Mouse (Mus musculus) hindbrain, embryonic 11.5 days (tissue): Measurements from ENCODE around the gene Rad52. TPM values are rescaled to one million over a fixed set of nuclear protein-coding genes. Genes with fewer than 3 reads are reported as not detected.

Experiments
- ATAC-seq: fragments of 200-750 bp; cut with Nextera tagmentation; 2 replicates; pipeline ENCODE4 v1.8.0; 2017; ENCODE audit warnings: mild to moderate bottlenecking, moderate TSS enrichment, moderate library complexity; ENCODE audit not compliant: low FRiP score
- DNase-seq: peaks from one replicate; pipeline ENCODE4 v3.0.0-alpha.2; 2015; ENCODE audit warnings: low spot score
- H3K27ac ChIP-seq: fragments of 300-500 bp; sonication (generic); 2 replicates; pipeline ENCODE4 v1.5.1; 2014; ENCODE audit warnings: mild to moderate bottlenecking, low read depth, low read length
- H3K27me3 ChIP-seq: fragments of 300-500 bp; sonication (generic); 2 replicates; pipeline ENCODE4 v1.6.1; 2014; ENCODE audit warnings: mild to moderate bottlenecking, low read length, moderate library complexity, mixed read lengths; ENCODE audit not compliant: control insufficient read depth, insufficient read depth
- H3K36me3 ChIP-seq: fragments of 300-500 bp; sonication (generic); 2 replicates; pipeline ENCODE4 v1.6.1; 2014; ENCODE audit warnings: mild to moderate bottlenecking, low read length, moderate library complexity, mixed read lengths; ENCODE audit not compliant: control insufficient read depth, insufficient read depth
- H3K4me1 ChIP-seq: fragments of 300-500 bp; sonication (generic); replicated peaks from 2 replicates; pipeline ENCODE4 v1.6.1; 2014; ENCODE audit warnings: low read length, mixed read lengths; ENCODE audit not compliant: control insufficient read depth, insufficient read depth
- H3K4me2 ChIP-seq: fragments of 300-500 bp; sonication (generic); replicated peaks from 2 replicates; pipeline ENCODE4 v1.6.1; 2014; ENCODE audit warnings: mild to moderate bottlenecking, low read depth, low read length
- H3K4me3 ChIP-seq: fragments of 300-500 bp; sonication (generic); 2 replicates; pipeline ENCODE4 v1.5.1; 2014; ENCODE audit warnings: low read depth, low read length
- H3K9ac ChIP-seq: fragments of 300-500 bp; sonication (generic); 2 replicates; pipeline ENCODE4 v1.6.1; 2014; ENCODE audit warnings: low read depth, low read length
- H3K9me3 ChIP-seq: fragments of 300-500 bp; sonication (generic); 2 replicates; pipeline ENCODE4 v1.6.1; 2016; ENCODE audit warnings: low read length; ENCODE audit not compliant: control insufficient read depth
- WGBS: fragments of 180-500 bp; shearing (Covaris S2); extraction: QIAGEN DNeasy Blood & Tissue Kit; methylation state at CpG from one replicate; pipeline ENCODE4 v1.1.7; 2014; 5-methylcytosine and 5-hydroxymethylcytosine counted together
- polyA plus RNA-seq: library from polyadenylated mRNA; unstranded; fragments of >200 nt; fragmentation: Nextera tagmentation; extraction: Ambion mirVana; gene quantifications from 2 replicates; pipeline ENCODE4 v1.2.1, GENCODE M21; 2014

The Rad52 gene
- polyA plus RNA-seq, 1 experiment from 2014 or later, result 28.5 TPM

DNA sequence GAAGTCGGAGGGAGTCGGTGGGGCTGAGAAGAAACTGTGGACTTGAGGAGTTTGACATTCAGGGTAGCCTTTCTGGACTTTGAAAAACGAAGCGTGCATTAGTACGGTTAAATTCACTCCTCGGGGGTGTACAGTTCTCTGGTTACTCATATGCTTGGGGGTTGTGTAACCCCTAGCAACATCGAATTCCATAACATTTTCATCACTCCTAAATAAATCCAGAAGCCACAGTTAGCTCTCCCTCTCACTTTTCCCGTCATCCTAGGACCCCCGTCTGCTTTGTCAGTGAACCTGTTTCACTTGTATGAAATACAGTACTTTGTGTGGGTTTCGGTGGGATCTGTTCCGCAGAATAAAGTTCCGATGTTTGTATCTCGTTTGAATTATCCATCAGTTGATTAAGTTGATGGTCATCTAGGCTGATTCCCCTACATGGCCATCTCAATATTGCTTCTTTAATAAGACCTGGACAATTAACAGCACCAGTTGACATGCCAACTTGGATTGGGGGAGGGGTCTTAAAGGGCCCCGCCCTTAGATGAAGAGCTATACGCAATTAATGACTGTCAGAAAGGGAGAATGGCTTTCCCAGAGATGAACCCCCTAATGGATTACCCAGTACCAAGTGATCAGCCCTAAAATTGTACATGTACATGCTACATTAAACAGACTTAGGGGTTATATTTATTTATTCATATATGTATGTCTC, 737 bp downstream of the Rad52 start:
- peak; percentile 30 for DNase-seq

GRCm38 (mm10) chr6:119905461-119905860, 3.0 kb downstream of the Rad52 start:
- Histone ChIP-seq H3K4me1 (no peaks in the 10 kb centered on the region), H3K4me3 (no peak overlapping the region), H3K4me2 (no peak overlapping the region), H3K36me3 (no peaks in the 10 kb centered on the region), H3K9ac (no peak overlapping the region), H3K27ac (no peak overlapping the region), H3K9me3 (no peaks in the 10 kb centered on the region), H3K27me3 (no peaks in the 10 kb centered on the region)
- DNase-seq (no peak), ATAC-seq (no peak)
- 93% methylated on average over 5 of the region's 5 CpGs for WGBS

More for the DNA sequence above, 737 bp downstream of the Rad52 start:
- Histone ChIP-seq H3K36me3 (no peaks in the 10 kb centered on the region), H3K4me2 (peak overlapping the region; percentile 69), H3K9ac (peak overlapping the region; percentile 87), H3K27ac (peak overlapping the region; percentile 83; the same call in 1 of the 2 replicates), H3K27me3 (no peaks in the 10 kb centered on the region), H3K4me3 (peak overlapping the region; percentile 70), H3K4me1 (no peaks in the 10 kb centered on the region), H3K9me3 (no peaks in the 10 kb centered on the region)
- WGBS, result 22% methylated on average over 15 of the region's 15 CpGs
- peak; percentile 28; the same call in 1 of the 2 replicates for ATAC-seq

DNA sequence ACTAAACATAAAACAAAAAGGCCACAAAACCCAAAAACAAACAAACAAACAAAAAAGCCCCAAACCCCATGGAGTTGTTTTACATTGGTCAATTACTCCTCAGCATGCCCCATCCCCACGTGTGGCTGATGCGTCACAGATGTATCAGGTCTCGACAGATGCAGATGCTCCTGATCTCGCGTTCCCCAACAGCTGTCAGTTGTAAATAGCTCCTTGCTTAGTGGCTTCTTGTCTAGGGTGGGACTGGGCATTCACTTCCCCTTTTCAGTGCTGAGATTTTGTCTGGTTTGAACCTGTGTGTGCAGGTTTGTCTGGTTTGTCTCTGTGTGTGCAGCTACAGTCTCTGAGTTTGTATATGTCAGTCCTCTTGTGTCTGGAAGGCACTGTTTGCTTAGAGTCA, 9.5 kb downstream of the Rad52 start:
- Histone ChIP-seq H3K4me3 (no peak overlapping the region), H3K36me3 (peaks cover 3% of the 10 kb centered on the region; the same call in 1 of the 2 replicates), H3K9me3 (no peaks in the 10 kb centered on the region), H3K27ac (no peak overlapping the region), H3K9ac (no peak overlapping the region), H3K27me3 (no peaks in the 10 kb centered on the region), H3K4me2 (no peak overlapping the region), H3K4me1 (no peaks in the 10 kb centered on the region)
- DNase-seq, result no peak
- no peak for ATAC-seq
- WGBS, result 87% methylated on average over 5 of the region's 5 CpGs

- ATAC-seq (no peak), DNase-seq (no peak)
- no peak overlapping the region for H3K27ac ChIP-seq
- peaks cover 3% of the 10 kb centered on the region; the same call in 1 of the 2 replicates for H3K36me3 ChIP-seq
- H3K4me2 ChIP-seq, result no peak overlapping the region
- no peaks in the 10 kb centered on the region for H3K27me3 ChIP-seq
- no peak overlapping the region for H3K4me3 ChIP-seq
- no peaks in the 10 kb centered on the region for H3K9me3 ChIP-seq
- no peak overlapping the region for H3K9ac ChIP-seq
- WGBS, result 91% methylated on average over 5 of the region's 5 CpGs
- no peaks in the 10 kb centered on the region for H3K4me1 ChIP-seq
These were observed 13.2 kb downstream of the Rad52 start for GRCm38 (mm10) chr6:119915710-119916109.

- H3K4me2 ChIP-seq, result no peak overlapping the region
- H3K9ac ChIP-seq, result no peak overlapping the region
- no peak overlapping the region for H3K4me3 ChIP-seq
- DNase-seq (no peak), ATAC-seq (no peak)
- 93% methylated on average over 16 of the region's 16 CpGs for WGBS
- peaks cover 5% of the 10 kb centered on the region; the same call in 1 of the 2 replicates for H3K36me3 ChIP-seq
- no peaks in the 10 kb centered on the region for H3K9me3 ChIP-seq
- no peaks in the 10 kb centered on the region for H3K4me1 ChIP-seq
- H3K27me3 ChIP-seq, result no peaks in the 10 kb centered on the region
- H3K27ac ChIP-seq, result no peak overlapping the region
These were observed 16.2 kb downstream of the Rad52 start for GRCm38 (mm10) chr6:119918561-119919181.

- Histone ChIP-seq H3K27me3 (no peaks in the 10 kb centered on the region), H3K27ac (no peak overlapping the region), H3K4me3 (no peak overlapping the region), H3K9ac (no peak overlapping the region), H3K36me3 (peaks cover 5% of the 10 kb centered on the region; the same call in 1 of the 2 replicates), H3K4me1 (no peaks in the 10 kb centered on the region), H3K9me3 (no peaks in the 10 kb centered on the region), H3K4me2 (no peak overlapping the region)
- ATAC-seq (no peak), DNase-seq (no peak)
- whole genome bisulfite sequencing, result 90% methylated on average over 3 of the region's 3 CpGs
These were observed 19.6 kb downstream of the Rad52 start for GRCm38 (mm10) chr6:119922136-119922535.

- WGBS, result 95% methylated on average over 4 of the region's 4 CpGs
- Histone ChIP-seq H3K27me3 (no peaks in the 10 kb centered on the region), H3K9ac (no peak overlapping the region), H3K27ac (no peak overlapping the region), H3K4me1 (no peaks in the 10 kb centered on the region), H3K36me3 (peaks cover 5% of the 10 kb centered on the region; the same call in 1 of the 2 replicates), H3K4me2 (no peak overlapping the region), H3K4me3 (no peak overlapping the region), H3K9me3 (no peaks in the 10 kb centered on the region)
- ATAC-seq (no peak), DNase-seq (no peak)
These were observed 20.0 kb downstream of the Rad52 start for GRCm38 (mm10) chr6:119922544-119922943.

GRCm38 (mm10) chr6:119924235-119925005, 21.9 kb downstream of the Rad52 start:
- H3K4me3 ChIP-seq, result no peak overlapping the region
- H3K4me2 ChIP-seq, result no peak overlapping the region
- H3K27ac ChIP-seq, result no peak overlapping the region
- 63% methylated on average over 4 of the region's 4 CpGs for WGBS
- peaks cover 5% of the 10 kb centered on the region; the same call in 1 of the 2 replicates for H3K36me3 ChIP-seq
- no peaks in the 10 kb centered on the region for H3K4me1 ChIP-seq
- H3K9me3 ChIP-seq, result no peaks in the 10 kb centered on the region
- no peak overlapping the region for H3K9ac ChIP-seq
- ATAC-seq (no peak), DNase-seq (peak; percentile 12)
- no peaks in the 10 kb centered on the region for H3K27me3 ChIP-seq
